ENCODE assay signal across 21 mouse cellular contexts in genomic region chr2:85178139-85178800, GRCm38 (mm10). TPM values are rescaled to one million over a fixed set of nuclear protein-coding genes. Genes with fewer than 3 reads are reported as not detected.
DNase-seq lines count a peak whose midpoint lies in the region; ATAC-seq lines count a peak whose summit lies in the region.
"Had no signal": no experiment of that assay in that cellular context is flagged by ENCODE, and none has a peak within 500 bp of the region (broad histone marks: within the 10 kb centered on the region; RNA-seq: fewer than 3 reads in every experiment).

No protein-coding gene starts in this region.

- 64% methylated on average over 4 of the region's 4 CpGs for WGBS in heart, embryonic 11.5 days (ENCODE audit: insufficient replicate concordance)
- 47% methylated on average over 4 of the region's 4 CpGs for WGBS in lung, embryonic 16.5 days
- 83% methylated on average over 4 of the region's 4 CpGs for WGBS in midbrain, embryonic 16.5 days

- ATAC-seq in heart, embryonic 11.5 days (replicated peaks; ENCODE audit: insufficient number of reproducible peaks, low FRiP score, low TSS enrichment): no peak
- 0 out of 2 replicates have a peak, but pooled peaks have one; percentile 12 for ATAC-seq in lung, embryonic 16.5 days (ENCODE audit: low read depth)
- no peak for ATAC-seq in midbrain, embryonic 16.5 days
- ATAC-seq: forebrain, embryonic 15.5 days; liver, embryonic 12.5 days had no signal

- no peak overlapping the region for H3K4me3 ChIP-seq in heart, embryonic 11.5 days (ENCODE audit: low read depth, low read length)
- H3K4me3 ChIP-seq in lung, embryonic 16.5 days (ENCODE audit: low read length): no peak overlapping the region
- no peak overlapping the region for H3K4me3 ChIP-seq in midbrain, embryonic 16.5 days (ENCODE audit: low read depth, low read length)
- H3K4me3 ChIP-seq: forebrain, embryonic 15.5 days; heart, embryonic 15.5 days; limb, embryonic 13.5 days; liver, embryonic 12.5 days; midbrain, embryonic 10.5 days had no signal

- DNase-seq in gastrocnemius, adult 18-20 months (ENCODE audit: low spot score): peak; percentile 22
- no peak for DNase-seq in gastrocnemius, postnatal 14 days
- peak; percentile 53 to 82 for DNase-seq in heart, adult 9 months (ENCODE audit: low spot score in 2 of 2)
- DNase-seq in lung, postnatal 36 days: no peak
- DNase-seq: adrenal gland, postnatal 10 days; cerebellum, adult 8-10 months; gastrocnemius, postnatal 36 days; kidney, adult 8-10 months; layer of hippocampus, adult 9-11 months; lung, adult 18-20 months; thymus, adult 18-20 months; thymus, postnatal 36 days had no signal

- no peak overlapping the region for H3K9ac ChIP-seq in heart, embryonic 11.5 days (ENCODE audit: low read depth, low read length)
- no peak overlapping the region for H3K9ac ChIP-seq in lung, embryonic 16.5 days (ENCODE audit: low read length)
- no peak overlapping the region for H3K9ac ChIP-seq in midbrain, embryonic 16.5 days (ENCODE audit: low read depth, low read length)
- H3K9ac ChIP-seq: forebrain, embryonic 15.5 days; heart, embryonic 15.5 days; hindbrain, embryonic 14.5 days; limb, embryonic 13.5 days; liver, embryonic 12.5 days had no signal

- no peaks in the 10 kb centered on the region for H3K27me3 ChIP-seq in heart, embryonic 11.5 days (ENCODE audit: control insufficient read depth, insufficient read depth, low read length)
- no peaks in the 10 kb centered on the region for H3K27me3 ChIP-seq in lung, embryonic 16.5 days (ENCODE audit: control insufficient read depth, insufficient read depth, low read depth, low read length)
- H3K27me3 ChIP-seq in midbrain, embryonic 16.5 days (ENCODE audit: control insufficient read depth, insufficient read depth, low read depth, low read length): no peaks in the 10 kb centered on the region
- H3K27me3 ChIP-seq: forebrain, embryonic 15.5 days; heart, embryonic 15.5 days; limb, embryonic 13.5 days; liver, embryonic 12.5 days had no signal

- no peaks in the 10 kb centered on the region for H3K9me3 ChIP-seq in heart, embryonic 11.5 days (replicated peaks; ENCODE audit: control insufficient read depth, low read length)
- no peaks in the 10 kb centered on the region for H3K9me3 ChIP-seq in lung, embryonic 16.5 days (ENCODE audit: control insufficient read depth, low read length)
- no peaks in the 10 kb centered on the region for H3K9me3 ChIP-seq in midbrain, embryonic 16.5 days (replicated peaks; ENCODE audit: control insufficient read depth, low read length, poor library complexity, severe bottlenecking)
- H3K9me3 ChIP-seq: forebrain, embryonic 15.5 days; heart, embryonic 15.5 days; limb, embryonic 13.5 days; liver, embryonic 12.5 days; midbrain, embryonic 10.5 days had no signal

- intact Hi-C loops in gastrocnemius, postnatal 14 days (cut with DNase I; ENCODE audit: low total_unique reads): no loop called here

- no peaks in the 10 kb centered on the region for H3K36me3 ChIP-seq in heart, embryonic 11.5 days (ENCODE audit: control insufficient read depth, insufficient read depth, low read length)
- no peaks in the 10 kb centered on the region for H3K36me3 ChIP-seq in lung, embryonic 16.5 days (ENCODE audit: control insufficient read depth, insufficient read depth, low read length)
- no peaks in the 10 kb centered on the region for H3K36me3 ChIP-seq in midbrain, embryonic 16.5 days (ENCODE audit: control insufficient read depth, insufficient read depth, low read length)
- H3K36me3 ChIP-seq: forebrain, embryonic 15.5 days; heart, embryonic 15.5 days; limb, embryonic 13.5 days; liver, embryonic 12.5 days; midbrain, embryonic 10.5 days had no signal

- no peak overlapping the region for H3K4me2 ChIP-seq in heart, embryonic 11.5 days
- no peak overlapping the region for H3K4me2 ChIP-seq in lung, embryonic 16.5 days (ENCODE audit: low read depth, low read length)
- H3K4me2 ChIP-seq in midbrain, embryonic 16.5 days (ENCODE audit: low read length): no peak overlapping the region
- H3K4me2 ChIP-seq: forebrain, embryonic 15.5 days; heart, embryonic 15.5 days; hindbrain, embryonic 14.5 days; limb, embryonic 13.5 days; liver, embryonic 12.5 days had no signal

- H3K27ac ChIP-seq in heart, embryonic 11.5 days (ENCODE audit: low read depth, low read length): no peak overlapping the region
- 0 out of 2 replicates have a peak overlapping the region, but pooled peaks have one; percentile 8 for H3K27ac ChIP-seq in lung, embryonic 16.5 days (ENCODE audit: low read length)
- H3K27ac ChIP-seq in midbrain, embryonic 16.5 days (ENCODE audit: low read length): no peak overlapping the region
- H3K27ac ChIP-seq: forebrain, embryonic 15.5 days; heart, embryonic 15.5 days; hindbrain, embryonic 14.5 days; limb, embryonic 13.5 days; liver, embryonic 12.5 days; midbrain, embryonic 10.5 days had no signal

- H3K4me1 ChIP-seq in heart, embryonic 11.5 days (ENCODE audit: control insufficient read depth, insufficient read depth, low read length): no peaks in the 10 kb centered on the region
- H3K4me1 ChIP-seq in lung, embryonic 16.5 days (replicated peaks; ENCODE audit: control insufficient read depth, insufficient read depth, low read length): no peaks in the 10 kb centered on the region
- H3K4me1 ChIP-seq in midbrain, embryonic 16.5 days (ENCODE audit: control insufficient read depth, insufficient read depth, low read length): no peaks in the 10 kb centered on the region
- H3K4me1 ChIP-seq: forebrain, embryonic 15.5 days; heart, embryonic 15.5 days; limb, embryonic 13.5 days; liver, embryonic 12.5 days; midbrain, embryonic 10.5 days had no signal

RNA-seq across cellular contexts. Expression of gene Lrrc55, which starts 18.7 kb away (rescaled TPM):
- under 1 TPM; 0.23 to 0.71 TPM for total RNA-seq in gastrocnemius, adult 18-20 months (2021)
- total RNA-seq in gastrocnemius, postnatal 14 days (2021): 1 to 10 TPM; 3.9 to 7.3 TPM
- polyA plus RNA-seq in heart, embryonic 11.5 days (2014; fragmentation: Nextera tagmentation; extraction: Ambion mirVana): 0.07 and 0.24 TPM in 2 replicates
- polyA plus RNA-seq in lung, embryonic 16.5 days (2015; fragmentation: Nextera tagmentation; extraction: Ambion mirVana): 0.20 and 0.29 TPM in 2 replicates
- 15.2 and 15.8 TPM in 2 replicates for polyA plus RNA-seq in midbrain, embryonic 16.5 days (2015; fragmentation: Nextera tagmentation; extraction: Ambion mirVana)

RNA-seq across cellular contexts. Expression of gene Aplnr, which starts 42.2 kb away (rescaled TPM):
- 1 to 10 TPM; 1.2 to 3.3 TPM for total RNA-seq in gastrocnemius, adult 18-20 months (2021)
- total RNA-seq in gastrocnemius, postnatal 14 days (2021): 10 to 100 TPM; 61.0 to 74.0 TPM
- polyA plus RNA-seq in heart, embryonic 11.5 days (2014; fragmentation: Nextera tagmentation; extraction: Ambion mirVana): 8.9 and 9.7 TPM in 2 replicates
- polyA plus RNA-seq in lung, embryonic 16.5 days (2015; fragmentation: Nextera tagmentation; extraction: Ambion mirVana): 172 and 194 TPM in 2 replicates
- polyA plus RNA-seq in midbrain, embryonic 16.5 days (2015; fragmentation: Nextera tagmentation; extraction: Ambion mirVana): 24.8 and 26.3 TPM in 2 replicates

Comparison
In these comparisons a context has a peak if more than half of its experiments do, and no peak if none do; other contexts are left out.
1. DNase-seq: peak in gastrocnemius, adult 18-20 months (single experiment) and heart, adult 9 months (2 of 2); none in gastrocnemius, postnatal 14 days (single experiment) and lung, postnatal 36 days (single experiment).
2. RNA of gene Lrrc55, which starts 18.7 kb away (polyA plus RNA-seq): 15.2 to 15.8 TPM in midbrain, embryonic 16.5 days; 0.07 to 0.24 TPM in heart, embryonic 11.5 days and 0.20 to 0.29 TPM in lung, embryonic 16.5 days; every median in the first group is over 10 times any median in the second.